Mouse (Mus musculus) C2C12 (cell line): ENCODE data around the gene Smim24. TPM values are rescaled to one million over a fixed set of nuclear protein-coding genes. Genes with fewer than 3 reads are reported as not detected.

ENCODE experiments used
- H3K27me3 ChIP-seq: one replicate; pipeline ENCODE4 v1.6.1; 2011; ENCODE audit not compliant: control insufficient read depth, insufficient read depth, insufficient read length
- H3K36me3 ChIP-seq: one replicate; pipeline ENCODE4 v1.6.1; 2011; ENCODE audit not compliant: control insufficient read depth, insufficient read depth
- H3K4me3 ChIP-seq: one replicate; pipeline ENCODE4 v1.5.1; 2011; ENCODE audit warnings: mild to moderate bottlenecking, control low read depth; ENCODE audit not compliant: poor library complexity, insufficient read depth, severe bottlenecking
- H3K79me2 ChIP-seq: one replicate; pipeline ENCODE4 v1.6.1; 2011; ENCODE audit not compliant: control insufficient read depth, insufficient read depth
- H3K79me3 ChIP-seq: one replicate; pipeline ENCODE4 v1.6.1; 2011; ENCODE audit warnings: low read depth, control low read depth
- H3ac ChIP-seq: one replicate; pipeline ENCODE3; 2011; ENCODE audit warnings: low read depth; ENCODE audit not compliant: control insufficient read depth, insufficient read length
- CEBPB ChIP-seq: IDR thresholded peaks from one replicate; pipeline ENCODE4 v1.6.1; 2011; ENCODE audit warnings: low read depth, mild to moderate bottlenecking, control low read depth, moderate library complexity
- CTCF ChIP-seq: IDR thresholded peaks from one replicate; pipeline ENCODE4 v1.5.1; 2011; ENCODE audit not compliant: control insufficient read depth, insufficient read depth, insufficient read length
- FOSL1 ChIP-seq: IDR thresholded peaks from one replicate; pipeline ENCODE4 v1.8.0; 2011; ENCODE audit warnings: mild to moderate bottlenecking, low read length; ENCODE audit not compliant: poor library complexity, insufficient read depth, severe bottlenecking
- MAX ChIP-seq: IDR thresholded peaks from one replicate; pipeline ENCODE4 v1.6.1; 2011; ENCODE audit warnings: mild to moderate bottlenecking, control low read depth
- MYOD1 ChIP-seq: IDR thresholded peaks from one replicate; pipeline ENCODE4 v1.6.1; 2011; ENCODE audit warnings: low read depth; ENCODE audit not compliant: control insufficient read depth, insufficient read length
- MYOG ChIP-seq: IDR thresholded peaks from one replicate; pipeline ENCODE4 v1.6.1; 2011; ENCODE audit not compliant: control insufficient read depth, insufficient read length; ENCODE audit errors: extremely low read depth
- USF1 ChIP-seq: IDR thresholded peaks from one replicate; pipeline ENCODE4 v1.6.1; 2011; ENCODE audit warnings: low read depth, mild to moderate bottlenecking, control low read depth, moderate library complexity
- polyA plus RNA-seq: library from polyadenylated mRNA; unstranded; fragments of >200 nt; fragmentation: generic; extraction: Trizol; gene quantifications from one replicate; pipeline ENCODE4 v1.2.1, GENCODE M21; 2012; ENCODE audit warnings: missing spikeins

Gene Smim24
- polyA plus RNA-seq, 1 experiment, result 0.32 TPM

DNA sequence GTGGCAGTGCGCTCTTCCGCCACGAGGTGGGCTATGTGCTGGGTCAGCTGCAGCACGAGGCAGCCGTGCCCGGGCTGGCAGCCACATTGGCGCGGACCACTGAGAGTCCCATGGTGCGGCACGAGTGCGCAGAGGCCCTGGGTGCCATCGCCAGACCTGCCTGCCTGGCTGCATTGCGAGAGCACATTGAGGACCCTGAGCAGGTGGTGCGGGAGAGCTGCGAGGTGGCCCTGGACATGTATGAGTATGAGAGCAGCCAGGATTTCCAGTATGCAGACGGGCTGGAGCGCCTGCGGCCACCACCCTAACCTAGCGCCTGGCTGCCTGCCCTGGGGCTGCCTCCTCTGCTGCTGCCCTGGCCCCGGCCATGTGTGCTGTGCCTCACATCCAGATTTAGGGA is 5.1 kb upstream of the Smim24 start:
- Histone ChIP-seq H3K79me2 (peaks cover 33% of the 10 kb centered on the region), H3K36me3 (peaks cover 34% of the 10 kb centered on the region), H3K79me3 (peaks cover 25% of the 10 kb centered on the region), H3K4me3 (no peak overlapping the region), H3K27me3 (no peaks in the 10 kb centered on the region), H3ac (no peak overlapping the region)
- TF ChIP-seq MAX (no peak), CEBPB (no peak), USF1 (no peak), FOSL1 (no peak), MYOG (no peak), CTCF (no peak), MYOD1 (no peak)

DNA sequence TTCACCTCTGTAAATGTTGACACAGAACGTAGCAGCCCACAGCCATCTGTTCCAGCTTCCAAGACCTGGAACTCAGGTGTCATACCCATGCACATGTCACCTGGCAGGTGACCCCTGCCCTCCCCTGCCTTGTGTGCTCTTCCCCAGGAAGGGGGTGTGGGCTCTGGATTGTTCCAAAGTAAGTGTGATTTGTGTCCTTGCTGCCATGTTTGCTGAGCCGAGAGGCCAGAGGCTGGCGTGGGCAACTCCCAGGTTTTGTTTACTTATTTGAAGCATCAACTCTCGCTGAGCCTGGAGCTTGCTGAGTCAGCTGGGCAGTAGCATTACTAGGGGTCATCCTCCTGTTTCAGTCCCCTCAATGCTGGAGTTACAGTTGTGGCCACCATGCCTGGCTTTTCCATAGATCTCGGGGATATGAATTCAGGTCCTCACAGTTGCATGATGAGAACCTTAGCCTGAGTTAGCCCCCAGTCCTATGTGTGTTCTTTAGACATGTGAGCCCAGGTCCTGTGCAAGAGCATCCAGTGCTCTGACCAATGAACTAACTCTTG is 4.3 kb upstream of the Smim24 start, which contains the start of gene Gm48552:
TSS of gene Gm48552 (plus strand) at position 501 of the 551 bp plus-strand sequence.
- Histone ChIP-seq H3K27me3 (no peaks in the 10 kb centered on the region), H3K4me3 (no peak within 1 kb of the TSS), H3K36me3 (peaks cover 34% of the 10 kb centered on the region), H3K79me3 (peaks cover 25% of the 10 kb centered on the region), H3ac (no peak within 1 kb of the TSS), H3K79me2 (peaks cover 33% of the 10 kb centered on the region)
- no peak for TF ChIP-seq CEBPB
- no peak for TF ChIP-seq FOSL1
- TF ChIP-seq USF1, result no peak

DNA sequence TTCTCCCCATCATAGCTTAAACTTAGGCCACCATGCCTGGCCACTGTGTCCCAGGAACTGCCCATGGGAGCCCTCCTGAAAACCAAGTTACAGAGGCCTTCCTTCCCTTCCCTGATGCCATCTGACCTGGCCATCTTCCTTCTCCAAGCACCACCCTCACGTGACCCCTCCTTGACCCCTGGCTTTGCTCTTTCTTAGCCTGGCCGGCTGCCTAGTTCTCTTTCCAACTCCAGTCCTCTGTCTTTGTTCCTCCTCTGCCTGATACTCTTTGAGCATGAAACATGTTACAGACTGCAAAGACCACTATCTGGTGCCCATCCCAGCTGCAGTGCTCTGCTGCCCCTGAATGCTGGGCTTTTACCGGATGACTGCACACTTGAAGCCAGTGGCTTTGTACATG is 3.5 kb upstream of the Smim24 start:
- Histone ChIP-seq H3K79me3 (peaks cover 24% of the 10 kb centered on the region), H3ac (no peak overlapping the region), H3K79me2 (peaks cover 32% of the 10 kb centered on the region), H3K27me3 (no peaks in the 10 kb centered on the region), H3K4me3 (no peak overlapping the region), H3K36me3 (peaks cover 34% of the 10 kb centered on the region)
- TF ChIP-seq USF1 (peak; percentile 54), MYOD1 (no peak), MYOG (no peak)

DNA sequence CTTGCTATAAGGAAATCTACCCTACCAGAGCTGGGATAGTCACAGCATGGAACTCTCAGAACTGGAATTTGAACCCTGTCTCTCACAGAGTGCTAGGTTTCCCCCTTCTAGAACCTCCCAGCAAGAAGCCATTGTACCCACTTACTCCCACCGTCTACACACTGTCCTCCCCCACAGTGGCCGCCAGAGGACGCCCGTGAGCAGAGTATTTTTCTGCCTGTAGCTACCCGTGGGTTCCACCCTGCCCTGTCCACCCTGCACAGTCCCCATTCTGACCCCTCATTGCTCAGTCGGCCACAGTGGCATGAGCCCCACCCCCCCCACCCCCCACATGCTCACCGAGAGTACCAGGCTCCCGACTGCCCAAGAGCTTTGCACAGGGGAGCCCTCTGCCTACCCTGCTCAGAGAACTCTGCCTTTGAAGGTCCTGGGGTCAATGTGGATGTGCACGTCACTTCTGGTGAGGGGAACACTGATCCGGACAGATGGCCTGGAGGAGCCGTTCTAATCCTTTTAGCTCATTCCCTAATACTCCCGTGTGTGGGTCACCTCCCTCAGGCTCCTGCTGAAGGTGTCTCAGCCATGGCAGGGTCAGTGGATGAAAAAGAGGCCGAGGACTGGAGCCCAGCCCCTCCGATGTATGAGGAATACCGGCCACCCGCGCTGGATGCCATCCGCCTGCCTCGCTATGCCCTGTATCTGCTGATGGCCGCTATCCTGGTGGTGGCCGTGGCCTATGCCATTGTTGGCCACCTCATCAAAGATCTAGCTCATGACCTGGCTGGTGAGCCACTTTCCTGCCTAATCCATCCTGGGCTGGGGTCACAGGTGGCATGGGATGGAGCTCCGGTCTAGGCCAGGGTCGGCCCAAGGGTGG is 2.8 kb upstream of the Smim24 start:
- Histone ChIP-seq H3ac (no peak overlapping the region), H3K4me3 (no peak overlapping the region), H3K79me3 (peaks cover 17% of the 10 kb centered on the region), H3K27me3 (no peaks in the 10 kb centered on the region), H3K79me2 (peaks cover 25% of the 10 kb centered on the region), H3K36me3 (peaks cover 34% of the 10 kb centered on the region)
- TF ChIP-seq CTCF (peak; percentile 95), USF1 (no peak)

DNA sequence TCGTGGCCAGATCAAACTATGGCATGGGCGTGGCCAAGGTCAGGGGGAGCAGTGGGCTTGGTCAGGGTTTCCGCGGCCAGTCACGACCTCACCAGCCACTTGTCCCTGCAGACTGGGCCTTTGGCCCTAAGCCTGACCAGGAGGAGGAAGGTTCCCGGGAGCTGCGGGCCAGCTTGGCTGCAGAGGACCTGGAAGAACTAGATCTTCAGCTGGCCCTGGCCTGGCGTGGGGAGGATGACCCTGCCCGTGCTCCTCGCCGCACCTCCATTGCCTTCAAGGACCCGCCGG is 2.2 kb upstream of the Smim24 start:
- TF ChIP-seq CTCF (no peak), MYOG (no peak)
- H3K36me3 ChIP-seq, result peaks cover 34% of the 10 kb centered on the region
- H3K79me3 ChIP-seq, result peaks cover 11% of the 10 kb centered on the region
- H3ac ChIP-seq, result no peak overlapping the region
- no peak overlapping the region for H3K4me3 ChIP-seq
- peaks cover 19% of the 10 kb centered on the region for H3K79me2 ChIP-seq
- H3K27me3 ChIP-seq, result no peaks in the 10 kb centered on the region

DNA sequence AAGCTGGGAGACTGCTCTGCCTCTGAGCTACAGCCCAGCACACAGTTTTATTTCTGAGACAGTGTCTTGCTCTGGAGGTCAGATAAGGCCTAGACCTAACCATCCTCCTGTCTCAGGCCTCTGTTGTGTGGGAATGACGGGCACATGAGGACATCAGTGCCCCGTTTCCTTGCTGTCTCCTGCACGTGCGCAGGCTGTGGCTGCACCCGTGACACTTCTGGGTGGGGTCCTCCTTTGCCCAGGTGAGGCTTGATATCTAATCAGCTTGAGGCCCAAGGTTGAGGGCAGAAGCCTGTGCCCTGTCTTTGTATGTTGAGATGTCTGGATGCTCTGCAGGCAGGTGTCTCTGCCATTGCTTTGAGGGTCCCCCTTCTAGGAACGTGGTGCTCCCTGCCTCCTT is 581 bp upstream of the Smim24 start:
- no peaks in the 10 kb centered on the region for H3K79me3 ChIP-seq
- no peak overlapping the region for H3K4me3 ChIP-seq
- no peak for TF ChIP-seq CEBPB
- TF ChIP-seq USF1, result no peak
- no peak for TF ChIP-seq MAX
- no peaks in the 10 kb centered on the region for H3K27me3 ChIP-seq
- peaks cover 35% of the 10 kb centered on the region for H3K36me3 ChIP-seq
- H3ac ChIP-seq, result no peak overlapping the region
- H3K79me2 ChIP-seq, result peaks cover 3% of the 10 kb centered on the region
